ENCODE assay signal across 8 mouse cellular contexts in genomic region chr1:175625990-175626692, GRCm38 (mm10). TPM values are rescaled to one million over a fixed set of nuclear protein-coding genes. Genes with fewer than 3 reads are reported as not detected.
DNase-seq lines count a peak whose midpoint lies in the region; ATAC-seq and TF ChIP-seq lines count a peak whose summit lies in the region.

No protein-coding gene starts in this region.

- WGBS in heart, embryonic 12.5 days, result 78% methylated on average over 1 of the region's 1 CpGs
- 88% methylated on average over 1 of the region's 1 CpGs for WGBS in embryonic facial prominence, embryonic 15.5 days
- WGBS in lung, embryonic 16.5 days, result 68% methylated on average over 1 of the region's 1 CpGs

- H3K9ac ChIP-seq in heart, embryonic 12.5 days, result no peak overlapping the region; the same call in 1 of the 2 replicates
- no peak overlapping the region for H3K9ac ChIP-seq in embryonic facial prominence, embryonic 15.5 days
- H3K9ac ChIP-seq in lung, embryonic 16.5 days (ENCODE audit: low read length), result peak overlapping the region; percentile 61

- peak overlapping the region; percentile 99 for H3K4me3 ChIP-seq in heart, embryonic 12.5 days
- peak overlapping the region; percentile 95 for H3K4me3 ChIP-seq in E14TG2a.4 (replicated peaks; ENCODE audit: low read length)
- H3K4me3 ChIP-seq in embryonic facial prominence, embryonic 15.5 days (replicated peaks), result peak overlapping the region; percentile 67
- H3K4me3 ChIP-seq in lung, embryonic 16.5 days (ENCODE audit: low read length), result peak overlapping the region; percentile 88

- H3K27me3 ChIP-seq in heart, embryonic 12.5 days (replicated peaks), result no peaks in the 10 kb centered on the region
- no peaks in the 10 kb centered on the region for H3K27me3 ChIP-seq in E14TG2a.4 (ENCODE audit: insufficient read depth, low read length)
- no peaks in the 10 kb centered on the region for H3K27me3 ChIP-seq in embryonic facial prominence, embryonic 15.5 days
- no peaks in the 10 kb centered on the region for H3K27me3 ChIP-seq in lung, embryonic 16.5 days (ENCODE audit: control insufficient read depth, insufficient read depth, low read depth, low read length)

- H3K27ac ChIP-seq in heart, embryonic 12.5 days (ENCODE audit: poor library complexity, severe bottlenecking), result peak overlapping the region; percentile 79
- peak overlapping the region; percentile 77 for H3K27ac ChIP-seq in embryonic facial prominence, embryonic 15.5 days (replicated peaks)
- H3K27ac ChIP-seq in lung, embryonic 16.5 days (ENCODE audit: low read length), result peak overlapping the region; percentile 72

- H3K4me2 ChIP-seq in heart, embryonic 12.5 days, result peak overlapping the region; percentile 93
- H3K4me2 ChIP-seq in embryonic facial prominence, embryonic 15.5 days (replicated peaks), result peak overlapping the region; percentile 59
- H3K4me2 ChIP-seq in lung, embryonic 16.5 days (ENCODE audit: low read depth, low read length), result peak overlapping the region; percentile 80

- 0 out of 2 replicates have a peak, but pooled peaks cover 3% of the 10 kb centered on the region for H3K36me3 ChIP-seq in heart, embryonic 12.5 days
- H3K36me3 ChIP-seq in E14TG2a.4 (ENCODE audit: insufficient read depth, low read length), result peaks cover 15% of the 10 kb centered on the region
- H3K36me3 ChIP-seq in embryonic facial prominence, embryonic 15.5 days, result no peaks in the 10 kb centered on the region
- H3K36me3 ChIP-seq in lung, embryonic 16.5 days (ENCODE audit: control insufficient read depth, insufficient read depth, low read length), result no peaks in the 10 kb centered on the region

- 0 out of 2 replicates have a peak, but pooled peaks cover 4% of the 10 kb centered on the region for H3K9me3 ChIP-seq in heart, embryonic 12.5 days (replicated peaks)
- no peaks in the 10 kb centered on the region for H3K9me3 ChIP-seq in E14TG2a.4 (ENCODE audit: low read length)
- no peaks in the 10 kb centered on the region for H3K9me3 ChIP-seq in embryonic facial prominence, embryonic 15.5 days (replicated peaks)
- H3K9me3 ChIP-seq in lung, embryonic 16.5 days (ENCODE audit: control insufficient read depth, low read length), result no peaks in the 10 kb centered on the region

- no peak for ATAC-seq in heart, embryonic 12.5 days (ENCODE audit: insufficient number of reproducible peaks, low FRiP score)
- no peak for ATAC-seq in embryonic facial prominence, embryonic 15.5 days (ENCODE audit: insufficient number of reproducible peaks, low FRiP score, low TSS enrichment, low read depth)
- peak; percentile 46; the same call in 1 of the 2 replicates for ATAC-seq in lung, embryonic 16.5 days (ENCODE audit: low read depth)

- no peak for TF ChIP-seq CTCF in E14TG2a.4 (conservative IDR thresholded peaks at IDR 0.05; ENCODE audit: low read length)

- peaks cover 16% of the 10 kb centered on the region for H3K4me1 ChIP-seq in heart, embryonic 12.5 days (replicated peaks)
- peaks cover 23% of the 10 kb centered on the region; the same call in 1 of the 2 replicates for H3K4me1 ChIP-seq in E14TG2a.4 (replicated peaks; ENCODE audit: low read depth, low read length)
- peaks cover 12% of the 10 kb centered on the region for H3K4me1 ChIP-seq in embryonic facial prominence, embryonic 15.5 days
- H3K4me1 ChIP-seq in lung, embryonic 16.5 days (replicated peaks; ENCODE audit: control insufficient read depth, insufficient read depth, low read length), result peaks cover 11% of the 10 kb centered on the region

- DNase-seq in heart, adult 9 months (ENCODE audit: low spot score in 2 of 2), result no peak
- peak; percentile 82 for DNase-seq in induced T-regulatory cell, adult 2 months (ENCODE audit: low read depth)
- DNase-seq in retina, postnatal 1 day, result peak; percentile 64
- no peak for DNase-seq in c-Kit-positive CD71-positive TER-119-positive erythroid progenitor cells, embryonic 14.5 days (ENCODE audit: low spot score)

RNA-seq across cellular contexts. Expression of gene Fh1, which starts 0.7 kb away (rescaled TPM):
- polyA plus RNA-seq in heart, embryonic 12.5 days (2016; fragmentation: Nextera tagmentation; extraction: Ambion mirVana), result 192 and 201 TPM in 2 replicates
- polyA plus RNA-seq in embryonic facial prominence, embryonic 15.5 days (2015; fragmentation: Nextera tagmentation; extraction: Ambion mirVana), result 96.8 and 99.8 TPM in 2 replicates
- 101 and 103 TPM in 2 replicates for polyA plus RNA-seq in lung, embryonic 16.5 days (2015; fragmentation: Nextera tagmentation; extraction: Ambion mirVana)

RNA-seq across cellular contexts. Expression of gene Kmo, which starts 6.0 kb away (rescaled TPM):
- polyA plus RNA-seq in heart, embryonic 12.5 days (2016; fragmentation: Nextera tagmentation; extraction: Ambion mirVana), result 0.18 and 0.29 TPM in 2 replicates
- 0.24 and 0.51 TPM in 2 replicates for polyA plus RNA-seq in embryonic facial prominence, embryonic 15.5 days (2015; fragmentation: Nextera tagmentation; extraction: Ambion mirVana)
- polyA plus RNA-seq in lung, embryonic 16.5 days (2015; fragmentation: Nextera tagmentation; extraction: Ambion mirVana), result 0.31 and 0.45 TPM in 2 replicates

Comparison
In these comparisons a context has a peak if more than half of its experiments do, and no peak if none do; other contexts are left out.
1. DNase-seq: peak in induced T-regulatory cell, adult 2 months (single experiment) and retina, postnatal 1 day (single experiment); none in heart, adult 9 months (0 of 2) and c-Kit-positive CD71-positive TER-119-positive erythroid progenitor cells, embryonic 14.5 days (single experiment).
2. Peak in every context shown above with its lines, with median percentiles within 50 percentile points of each other: H3K27ac ChIP-seq, H3K4me2 ChIP-seq and H3K4me3 ChIP-seq.